Mouse (Mus musculus) common myeloid progenitor, adult 5-6 weeks (primary cell): Measurements from ENCODE around the gene St3gal3. TPM values are rescaled to one million over a fixed set of nuclear protein-coding genes. Genes with fewer than 3 reads are reported as not detected.

Experiments
- ATAC-seq: replicated peaks from 2 replicates; pipeline ENCODE4 v1.8.0; 2016; ENCODE audit warnings: low read depth, mild to moderate bottlenecking, moderate TSS enrichment, inconsistent platforms; ENCODE audit not compliant: poor library complexity, severe bottlenecking
- total RNA-seq: library from RNA; stranded (forward); fragments of 200-1000, 187-1606 nt; gene quantifications from 2 replicates; pipeline ENCODE4 v1.2.3, GENCODE M21; 2017

The St3gal3 gene
- total RNA-seq, 1 experiment from 2014 or later: 11.0 TPM

DNA sequence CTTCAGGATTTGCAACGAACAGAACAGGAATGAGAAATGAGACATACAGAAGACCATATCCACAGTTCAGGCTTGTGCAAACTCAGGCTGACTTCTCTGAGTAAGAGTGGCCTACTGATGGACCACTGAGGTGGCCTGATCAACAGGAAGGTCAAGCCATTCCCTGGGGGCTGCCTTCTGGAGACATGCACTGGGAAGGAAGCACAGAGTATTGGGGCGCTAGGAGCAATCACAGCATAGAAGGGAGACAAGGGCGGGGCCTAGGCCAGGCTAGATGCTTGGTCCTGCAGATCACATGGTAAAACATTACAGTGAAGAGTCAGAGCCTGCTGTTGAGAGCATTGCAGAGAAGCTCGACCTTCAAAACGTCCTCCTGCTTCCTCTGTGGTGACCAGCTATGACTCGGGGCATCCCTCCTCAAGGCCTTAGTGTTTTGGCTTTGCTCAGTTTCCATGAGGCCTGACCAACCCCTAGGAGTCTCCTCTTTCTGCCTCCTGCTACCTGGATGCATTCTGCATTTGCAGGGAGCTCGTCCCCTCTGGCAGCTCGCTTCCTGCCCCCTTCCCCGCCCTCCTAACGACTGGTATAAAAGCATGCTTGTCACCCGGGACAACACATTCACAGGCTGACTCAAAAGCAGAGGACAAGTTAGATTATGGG lies 74.8 kb downstream of the St3gal3 start:
- ATAC-seq: no peak

DNA sequence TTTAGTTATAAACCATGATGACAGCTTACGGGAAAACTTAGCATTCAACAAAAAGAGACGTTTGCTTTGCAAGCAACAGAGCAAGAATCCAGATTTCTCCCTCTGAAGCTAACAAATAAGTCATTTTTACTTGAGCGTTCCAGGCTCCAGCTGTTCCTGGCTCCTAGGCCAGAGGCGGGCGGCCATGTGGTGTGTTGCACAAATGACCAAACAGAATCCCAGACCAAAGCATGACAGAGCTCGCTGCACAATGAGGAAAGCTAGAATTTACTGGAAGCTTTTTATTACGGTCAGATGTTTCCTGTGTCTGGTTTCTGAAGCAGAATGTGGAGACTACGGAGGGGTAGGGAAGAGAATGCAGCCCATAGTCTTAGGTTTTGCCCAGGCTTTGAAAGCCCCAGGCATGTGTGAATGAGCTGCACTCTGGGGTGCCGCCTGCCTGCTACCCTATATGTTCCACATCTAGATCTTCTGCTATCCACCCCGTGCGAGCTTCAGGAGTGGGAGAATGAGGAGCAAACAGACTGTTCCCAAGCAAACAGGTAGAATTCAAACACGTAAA lies 76.5 kb downstream of the St3gal3 start:
- no peak for ATAC-seq

DNA sequence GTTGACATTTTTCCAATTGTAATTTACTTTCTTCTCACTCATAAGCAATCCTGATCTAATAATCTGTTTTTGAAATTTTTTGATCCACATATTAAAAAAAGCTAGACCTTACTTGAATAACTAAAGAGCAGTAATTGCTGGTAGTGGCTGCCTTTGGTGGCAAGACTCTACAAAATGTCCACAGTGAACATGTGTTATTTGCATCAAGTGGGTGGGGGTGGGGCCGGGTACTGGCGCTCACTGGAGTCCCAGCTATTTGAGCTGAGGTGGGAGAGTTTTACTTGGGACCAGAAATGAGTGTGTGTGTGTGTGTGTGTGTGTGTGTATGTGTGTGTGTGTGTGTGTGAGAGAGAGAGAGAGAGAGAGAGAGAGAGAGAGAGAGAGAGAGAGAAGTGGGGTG lies 77.6 kb downstream of the St3gal3 start:
- ATAC-seq: no peak

DNA sequence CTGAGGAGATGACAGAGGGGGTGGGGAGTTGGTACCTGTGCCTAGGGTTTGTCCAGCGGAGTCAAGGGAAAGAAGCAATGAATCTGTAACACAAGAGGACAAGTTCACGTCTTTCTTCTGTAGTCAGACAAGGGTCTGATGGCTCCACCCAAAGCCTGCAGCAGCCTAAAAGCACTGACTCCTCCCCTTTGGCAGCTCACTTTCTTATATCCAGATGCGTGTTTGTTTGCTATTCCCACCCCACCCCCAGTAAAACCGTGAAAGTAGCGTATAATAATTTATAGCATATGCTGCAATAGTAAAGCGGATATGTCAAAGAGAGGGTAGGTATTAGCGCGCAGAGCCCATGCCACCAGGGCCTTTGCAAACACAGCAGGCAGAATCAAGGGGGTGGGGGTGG lies 80.1 kb downstream of the St3gal3 start:
- no peak for ATAC-seq

DNA sequence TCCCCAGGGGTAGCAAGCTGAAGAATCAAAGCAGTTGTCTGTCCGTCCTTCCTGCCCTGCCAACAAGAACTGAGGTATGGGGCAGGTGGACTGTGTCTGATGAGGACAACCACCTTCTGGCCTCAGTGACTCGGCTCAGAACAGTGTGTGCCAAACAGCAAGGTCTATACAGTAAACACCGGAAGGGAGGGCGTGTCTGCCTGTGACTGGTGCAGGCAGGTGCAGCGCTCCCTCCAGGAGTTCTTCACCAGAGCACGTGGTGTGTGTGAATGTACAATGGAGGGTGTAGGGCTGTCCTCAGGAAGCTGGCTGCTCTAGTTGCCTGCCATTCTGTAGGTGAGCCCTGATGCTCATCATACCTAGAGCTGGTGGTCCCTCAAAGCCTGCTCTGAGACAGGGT lies 80.8 kb downstream of the St3gal3 start:
- ATAC-seq: no peak

DNA sequence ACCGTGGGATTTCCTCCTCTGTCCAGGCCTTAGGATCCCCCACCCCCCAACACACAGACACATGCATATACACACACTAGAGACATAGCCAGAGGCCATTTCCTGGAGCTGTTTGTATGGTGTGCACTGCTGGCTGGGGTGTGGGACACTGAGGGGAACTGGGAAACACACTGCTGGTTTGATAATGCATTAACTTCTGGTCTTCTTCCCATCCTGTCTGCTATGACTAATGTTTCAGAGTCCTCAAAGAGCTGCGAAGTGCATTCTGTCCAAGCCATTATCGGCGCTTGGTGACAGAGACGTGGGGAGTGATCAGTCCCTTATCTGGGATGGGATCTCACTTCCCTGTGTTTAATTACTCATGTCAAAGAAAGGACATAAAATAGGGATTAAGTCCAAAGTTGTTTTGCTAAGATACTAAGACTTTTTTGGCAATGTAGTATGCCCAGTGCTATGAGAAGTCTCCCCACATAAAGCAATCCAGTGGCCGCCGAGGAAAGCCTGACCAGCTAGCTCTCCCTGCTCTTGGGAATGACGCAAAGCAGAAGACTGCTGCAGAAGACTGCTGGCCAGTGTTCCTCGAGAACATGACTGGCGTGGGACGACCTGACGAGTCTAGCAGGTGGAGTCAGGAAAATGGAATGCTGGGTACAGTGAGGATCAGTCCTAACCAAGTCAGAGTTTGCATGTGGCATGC lies 85.0 kb downstream of the St3gal3 start:
- ATAC-seq: no peak

DNA sequence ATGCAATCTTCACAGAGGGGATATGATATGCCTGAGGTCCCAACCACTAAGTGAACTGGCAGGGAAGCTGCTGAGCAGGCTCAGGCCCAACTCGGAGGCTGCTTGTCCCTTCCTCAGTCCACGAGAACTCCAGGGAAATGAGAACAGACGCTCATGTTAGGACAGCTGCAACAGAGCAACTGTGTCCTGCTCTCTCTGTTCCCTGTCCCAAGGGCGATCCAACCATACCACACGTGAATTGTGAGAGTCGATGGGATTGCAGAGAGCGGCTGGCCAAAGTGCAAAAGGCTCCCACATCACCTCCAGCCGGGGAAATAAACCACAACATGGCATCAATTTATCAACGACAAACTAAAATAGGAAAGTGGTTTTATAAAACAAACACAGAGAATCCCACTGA lies 90.2 kb downstream of the St3gal3 start:
- ATAC-seq: no peak

DNA sequence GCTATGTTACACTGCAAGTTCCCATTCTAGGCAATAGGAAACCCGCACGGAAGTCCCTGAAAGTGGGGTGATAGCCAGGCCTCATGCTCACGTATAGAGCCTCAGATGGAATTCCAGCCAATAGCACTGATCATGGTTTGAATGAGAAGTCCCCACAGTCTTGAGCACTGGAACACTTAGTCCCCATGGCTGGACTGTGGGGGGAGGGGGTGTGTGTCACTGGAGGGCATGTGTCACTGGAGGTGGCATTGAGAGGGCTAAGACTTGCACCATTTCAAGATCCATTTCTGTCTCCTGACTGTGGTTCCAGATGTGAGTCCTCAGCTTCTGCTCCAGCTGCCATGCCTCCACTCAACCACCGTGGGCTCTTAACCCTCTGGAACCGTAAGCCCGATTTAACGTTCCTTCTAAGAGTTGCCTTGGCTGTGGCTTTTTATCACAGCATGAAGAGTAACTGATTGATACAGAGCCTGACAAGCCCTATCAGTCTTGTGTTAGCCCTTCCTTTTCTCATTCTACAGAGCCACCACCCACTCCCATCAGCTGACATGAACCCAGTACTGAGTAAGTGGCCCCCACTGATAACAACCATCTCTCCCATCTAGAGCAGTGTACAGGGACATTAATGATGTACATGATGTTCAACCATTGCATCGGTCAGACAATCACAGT lies 91.2 kb downstream of the St3gal3 start:
- ATAC-seq: no peak

DNA sequence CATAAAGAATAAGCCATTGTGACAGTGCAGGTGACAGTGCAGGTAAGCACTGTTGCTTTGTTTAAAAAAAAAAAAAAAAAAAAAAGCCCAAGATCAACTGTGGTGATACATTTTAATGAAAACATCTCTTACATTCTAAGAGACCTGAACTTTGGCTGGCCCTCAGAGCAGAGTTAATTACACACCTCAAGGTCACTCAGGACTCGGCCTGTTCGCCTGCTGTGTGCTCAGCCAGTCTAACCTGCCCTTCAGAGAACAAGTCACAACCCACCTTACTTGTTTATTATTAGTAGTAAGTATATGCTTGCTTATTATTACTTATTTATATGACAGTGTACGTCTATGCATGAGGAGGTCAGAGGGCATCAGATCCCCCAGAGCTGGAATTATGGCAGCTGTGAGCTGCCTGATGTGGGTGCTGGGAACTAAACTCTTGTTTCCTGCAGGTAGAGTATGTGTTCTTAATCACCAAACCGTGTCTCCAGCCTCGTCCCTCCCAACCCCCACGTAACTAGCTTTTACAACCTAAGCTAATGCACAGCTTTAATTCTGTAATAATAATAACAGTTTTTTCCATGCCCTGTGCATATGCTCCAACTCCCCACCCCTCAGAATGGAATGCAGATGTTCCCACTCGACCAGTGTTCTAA lies 91.9 kb downstream of the St3gal3 start:
- ATAC-seq: no peak

DNA sequence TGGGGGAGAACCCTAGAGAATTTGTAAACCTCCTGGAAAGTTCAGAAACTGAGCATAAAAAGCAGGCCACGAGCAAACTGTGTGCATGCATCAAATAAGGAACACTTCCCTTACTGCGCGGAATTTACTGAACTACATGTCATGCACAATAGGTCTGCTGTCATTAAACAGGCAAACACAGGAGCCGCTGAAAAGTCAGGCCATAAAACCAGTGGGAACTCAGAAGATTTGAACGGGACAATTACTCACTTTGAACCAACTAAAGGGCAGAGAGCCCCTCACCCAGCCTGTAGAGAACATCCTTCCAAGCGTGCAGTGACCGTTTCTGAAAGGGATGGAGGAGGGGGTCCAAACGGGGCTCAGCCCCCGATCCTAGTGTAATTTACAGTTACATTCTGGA lies 93.6 kb downstream of the St3gal3 start:
- ATAC-seq: no peak

DNA sequence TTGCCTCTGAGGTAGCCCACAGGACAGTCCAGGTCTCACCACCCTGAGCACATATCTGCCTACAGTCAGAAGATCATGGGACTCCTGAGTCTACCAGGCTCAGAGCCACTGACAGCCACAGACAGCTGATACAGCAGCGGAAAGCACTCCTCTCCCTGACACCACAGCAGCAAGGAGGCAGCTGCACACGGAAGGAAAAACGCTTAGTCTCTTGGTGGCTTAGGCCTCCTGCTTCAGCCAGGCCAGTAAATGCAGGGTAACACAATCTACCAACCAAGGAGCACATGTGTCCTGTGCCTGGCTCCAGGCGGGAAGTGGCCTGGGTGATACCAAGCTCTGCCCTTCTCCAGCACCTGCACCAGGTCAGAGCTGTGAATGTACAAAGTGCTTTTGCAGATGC lies 94.1 kb downstream of the St3gal3 start:
- no peak for ATAC-seq

DNA sequence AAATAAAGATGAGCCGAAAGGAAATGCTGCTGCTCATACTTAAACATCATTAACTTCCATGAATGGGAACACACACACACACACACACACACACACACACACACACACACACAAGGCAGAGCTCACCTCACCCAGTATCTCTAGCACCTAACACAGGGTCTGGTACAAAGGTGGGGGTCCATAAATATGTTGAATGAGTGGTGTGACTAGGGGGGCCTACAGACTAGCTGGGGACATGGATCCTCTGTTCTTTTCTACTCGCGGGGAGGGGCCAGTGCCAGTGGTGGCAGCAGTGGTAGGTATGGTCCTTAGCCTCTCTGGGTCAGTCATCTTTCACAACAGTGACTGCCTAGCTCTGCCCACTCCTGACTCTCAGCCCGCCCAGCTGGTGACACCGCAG lies 94.8 kb downstream of the St3gal3 start:
- no peak for ATAC-seq

DNA sequence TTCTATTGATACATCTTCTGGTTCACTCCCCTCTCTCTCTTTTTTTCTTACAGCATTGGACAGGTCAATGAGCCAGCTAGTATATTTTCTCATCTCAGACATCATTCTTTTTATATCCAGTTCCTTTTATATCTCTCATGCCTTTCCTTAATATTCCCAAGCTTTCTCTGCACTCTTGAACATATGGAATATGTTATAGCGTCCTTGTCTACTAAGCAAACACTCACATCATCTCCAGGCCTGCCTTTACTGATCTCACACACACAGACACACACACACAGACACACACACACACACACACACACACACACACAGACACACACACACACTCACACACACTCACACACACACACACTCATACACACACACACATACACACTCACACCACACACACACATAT lies 96.7 kb downstream of the St3gal3 start:
- ATAC-seq: no peak

DNA sequence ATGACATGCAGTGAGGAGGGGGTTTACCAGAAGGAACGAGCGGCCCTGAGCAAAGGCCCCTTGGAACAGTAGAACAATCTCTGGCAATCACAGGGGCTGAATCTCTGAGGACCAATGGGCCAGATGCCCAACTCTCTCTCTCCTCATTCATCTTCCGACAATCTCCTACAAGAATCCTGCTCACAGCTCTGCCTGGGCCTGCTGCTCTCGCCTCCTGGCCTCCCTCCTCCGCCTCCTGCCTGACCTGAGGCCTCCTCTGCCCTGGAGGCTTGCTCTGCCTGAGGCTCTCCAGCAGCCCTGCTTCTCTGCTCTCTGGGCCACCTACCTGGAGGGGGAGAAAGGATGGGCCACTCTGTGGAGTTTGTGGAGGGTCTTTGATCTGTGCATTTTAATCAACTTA lies 97.3 kb downstream of the St3gal3 start:
- no peak for ATAC-seq

DNA sequence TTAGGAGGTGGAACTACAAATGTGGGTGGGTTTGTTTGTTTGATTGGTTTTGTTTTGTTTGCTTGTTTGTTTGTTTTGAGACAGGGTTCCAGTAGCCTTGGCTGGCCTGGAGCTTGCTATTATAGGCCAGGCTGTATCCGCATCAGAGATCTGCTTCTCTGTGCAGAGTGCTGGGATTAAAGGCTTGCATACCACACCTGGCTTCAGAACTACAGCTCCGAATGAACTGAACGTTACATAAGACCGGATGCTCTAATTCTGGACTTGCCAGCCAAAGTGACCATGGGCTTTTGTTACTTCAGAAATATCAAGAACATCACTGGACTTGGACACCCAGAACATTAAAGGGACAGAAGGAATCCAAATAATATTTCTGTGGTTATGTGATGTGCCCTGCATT lies 98.2 kb downstream of the St3gal3 start:
- no peak for ATAC-seq

DNA sequence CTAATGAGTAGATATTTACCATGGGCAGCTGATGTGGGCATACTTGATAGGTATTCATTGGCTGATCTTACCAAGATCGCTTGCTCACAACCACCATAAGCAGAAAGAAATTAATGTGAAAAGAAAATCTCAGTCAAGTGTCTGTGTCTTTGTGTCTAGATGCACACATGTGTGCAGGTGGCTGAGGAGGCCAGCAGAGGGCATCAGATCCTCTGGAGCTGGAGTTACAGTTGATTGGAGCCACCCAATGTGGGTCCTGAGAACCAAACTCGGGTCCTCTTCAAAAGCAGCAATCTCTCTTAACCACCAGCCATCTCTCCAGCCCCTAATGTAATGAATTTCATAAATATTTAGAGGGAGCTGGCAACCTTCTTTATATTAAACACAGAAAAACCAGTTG lies 99.6 kb downstream of the St3gal3 start:
- no peak for ATAC-seq

DNA sequence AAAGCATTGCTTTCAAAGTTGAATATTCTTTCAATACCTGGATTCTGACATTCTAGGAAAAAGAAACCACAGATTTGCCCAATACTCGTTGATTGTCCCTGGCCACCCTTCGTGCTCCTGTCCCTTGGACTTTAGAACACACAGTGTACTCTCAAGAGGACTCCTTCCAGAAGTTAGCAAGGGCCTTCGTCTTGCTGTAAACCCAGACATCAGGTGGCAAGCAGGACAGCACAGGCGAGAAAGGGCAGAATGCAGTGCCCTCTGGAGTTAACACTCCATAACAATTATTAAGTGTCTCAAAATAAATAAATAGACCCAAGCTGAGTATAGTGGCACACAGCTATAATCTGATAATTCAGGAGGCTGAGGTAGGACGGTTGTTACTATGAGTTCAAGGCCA lies 101.7 kb downstream of the St3gal3 start:
- ATAC-seq: no peak

DNA sequence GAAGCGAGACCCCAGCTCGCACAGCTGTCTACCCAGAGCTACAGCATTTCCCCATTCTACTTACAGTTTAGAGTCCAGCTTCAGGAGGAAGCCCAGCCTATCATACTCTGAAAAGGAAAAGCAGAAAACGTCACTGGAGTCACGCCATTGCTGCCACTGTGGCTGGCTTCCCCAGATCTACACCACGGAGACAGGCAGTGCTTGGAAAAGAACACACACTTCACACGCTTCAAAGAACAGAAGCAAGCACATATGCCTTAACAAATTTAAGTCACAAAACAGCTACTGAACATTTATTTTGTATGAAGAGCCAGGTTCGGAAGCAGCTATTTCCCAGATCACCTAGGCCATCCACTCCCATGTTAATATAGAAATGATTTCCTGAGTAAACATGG lies 102.9 kb downstream of the St3gal3 start:
- no peak for ATAC-seq

DNA sequence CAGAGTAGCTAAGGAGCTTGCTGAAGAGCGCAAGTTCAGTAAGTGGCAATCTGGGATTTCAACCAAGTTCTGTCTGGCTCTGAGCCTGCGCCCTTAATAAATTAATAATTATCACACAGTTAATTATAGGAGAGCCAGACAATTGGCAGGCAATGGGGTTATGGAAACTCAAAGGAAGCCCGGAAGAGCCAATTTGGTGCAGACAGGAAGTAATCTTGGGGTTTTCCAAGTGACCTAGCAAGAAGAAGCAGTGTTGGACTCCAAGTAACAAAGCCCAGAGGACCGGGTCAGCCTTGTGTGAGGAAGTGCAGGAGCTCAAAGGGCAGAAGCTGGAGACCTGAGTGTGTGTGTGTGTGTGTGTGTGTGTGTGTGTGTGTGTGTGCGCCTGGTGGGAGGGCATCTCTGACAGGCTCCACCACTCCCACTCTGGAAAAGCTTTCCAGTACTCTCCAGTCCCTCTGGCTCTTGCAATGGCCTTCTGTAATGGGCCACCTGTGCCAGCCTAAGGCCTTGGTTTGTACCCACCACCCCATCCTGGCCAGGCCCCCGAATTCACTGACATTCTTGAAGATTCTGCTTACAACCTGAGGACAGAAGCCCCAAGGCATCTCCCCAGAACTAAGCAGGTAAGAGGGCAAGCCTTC lies 103.5 kb downstream of the St3gal3 start:
- no peak for ATAC-seq

DNA sequence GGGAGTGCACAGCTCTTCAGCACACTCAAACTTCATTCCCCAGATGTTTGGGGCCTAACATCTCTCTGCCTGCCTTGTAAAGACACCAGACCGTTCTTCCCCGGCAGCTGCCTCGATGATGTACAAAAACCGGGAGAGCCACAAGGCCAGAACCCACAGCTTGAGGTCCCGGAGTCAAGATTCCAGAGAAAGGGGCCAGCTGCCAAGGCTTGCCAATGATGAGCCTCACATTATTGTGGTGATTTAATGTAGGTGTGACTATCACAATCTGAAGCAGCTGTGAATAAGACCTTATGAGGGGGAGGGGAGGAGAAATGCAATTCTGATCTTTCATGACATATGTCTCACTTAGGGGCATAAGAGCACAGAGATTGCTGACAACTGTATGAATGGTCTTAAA lies 104.4 kb downstream of the St3gal3 start:
- ATAC-seq: no peak
